Mouse (Mus musculus) heart, postnatal 0 days (tissue): ENCODE measurements around the gene Map4k4.

Experiments used
- CTCF ChIP-seq: IDR thresholded peaks from 2 replicates; pipeline ENCODE4 v1.5.1; 2016; ENCODE audit warnings: antibody characterized with exemption, control low read depth, low read depth
- EP300 ChIP-seq: IDR thresholded peaks from 2 replicates; pipeline ENCODE4 v1.6.1; 2016; ENCODE audit warnings: antibody characterized with exemption, low read depth

DNA sequence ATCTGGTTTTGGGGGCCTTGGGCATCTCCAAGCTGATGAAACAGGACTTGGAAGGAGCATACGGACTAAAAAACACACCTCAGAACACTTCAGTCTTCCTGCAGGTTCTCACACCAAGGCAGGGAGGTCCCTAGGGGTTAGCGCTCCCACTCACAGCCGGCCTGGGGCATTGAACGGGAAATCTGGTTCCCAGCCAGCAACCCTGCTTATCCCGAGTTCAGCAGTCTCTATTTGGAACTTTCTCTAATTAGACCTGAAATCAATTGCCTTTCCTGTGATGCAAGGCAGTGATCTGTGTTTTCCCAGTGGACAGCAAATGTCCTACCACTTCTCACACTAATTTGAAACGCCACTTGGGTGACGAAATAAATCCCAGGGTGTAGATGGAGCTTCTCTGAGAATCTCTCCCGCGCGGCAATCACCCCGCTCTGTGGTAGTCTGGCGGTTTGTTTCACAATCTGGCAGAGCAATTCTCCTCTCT lies 31.0 kb upstream of the Map4k4 start:
- TF ChIP-seq CTCF: no peak
- no peak for TF ChIP-seq EP300
